Mouse (Mus musculus) midbrain, embryonic 12.5 days (tissue): ENCODE measurements around the gene Tmed11. TPM values are rescaled to one million over a fixed set of nuclear protein-coding genes. Genes with fewer than 3 reads are reported as not detected.

Experiments used
- ATAC-seq: fragments of 200-750 bp; cut with Nextera tagmentation; 2 replicates; pipeline ENCODE4 v1.8.0; 2017; ENCODE audit warnings: low read depth, moderate TSS enrichment, moderate library complexity; ENCODE audit not compliant: low FRiP score
- H3K27ac ChIP-seq: fragments of 300-500 bp; sonication (generic); replicated peaks from 2 replicates; pipeline ENCODE4 v1.5.1; 2016; ENCODE audit warnings: mild to moderate bottlenecking
- H3K27me3 ChIP-seq: fragments of 300-500 bp; sonication (generic); 2 replicates; pipeline ENCODE4 v1.6.1; 2016; ENCODE audit warnings: mild to moderate bottlenecking
- H3K36me3 ChIP-seq: fragments of 300-500 bp; sonication (generic); 2 replicates; pipeline ENCODE4 v1.6.1; 2016
- H3K4me1 ChIP-seq: fragments of 300-500 bp; sonication (generic); 2 replicates; pipeline ENCODE4 v1.6.1; 2016
- H3K4me2 ChIP-seq: fragments of 300-500 bp; sonication (generic); replicated peaks from 2 replicates; pipeline ENCODE4 v1.6.1; 2016; ENCODE audit warnings: mild to moderate bottlenecking, moderate library complexity
- H3K4me3 ChIP-seq: fragments of 300-500 bp; sonication (generic); 2 replicates; pipeline ENCODE4 v1.5.1; 2016; ENCODE audit warnings: mild to moderate bottlenecking
- H3K9ac ChIP-seq: fragments of 300-500 bp; sonication (generic); replicated peaks from 2 replicates; pipeline ENCODE4 v1.6.1; 2016; ENCODE audit warnings: mild to moderate bottlenecking, moderate library complexity
- H3K9me3 ChIP-seq: fragments of 300-500 bp; sonication (generic); 2 replicates; pipeline ENCODE4 v1.6.1; 2016; ENCODE audit warnings: mild to moderate bottlenecking
- WGBS: fragments of 180-500 bp; shearing (Covaris S2); methylation state at CpG from one replicate; pipeline ENCODE4 v1.1.7; 2016; 5-methylcytosine and 5-hydroxymethylcytosine counted together
- polyA plus RNA-seq: library from polyadenylated mRNA; unstranded; fragments of >200 nt; fragmentation: Nextera tagmentation; extraction: Ambion mirVana; gene quantifications from 2 replicates; pipeline ENCODE4 v1.2.1, GENCODE M21; 2016

Tmed11 gene
- polyA plus RNA-seq, 1 experiment from 2014 or later, result not detected

DNA sequence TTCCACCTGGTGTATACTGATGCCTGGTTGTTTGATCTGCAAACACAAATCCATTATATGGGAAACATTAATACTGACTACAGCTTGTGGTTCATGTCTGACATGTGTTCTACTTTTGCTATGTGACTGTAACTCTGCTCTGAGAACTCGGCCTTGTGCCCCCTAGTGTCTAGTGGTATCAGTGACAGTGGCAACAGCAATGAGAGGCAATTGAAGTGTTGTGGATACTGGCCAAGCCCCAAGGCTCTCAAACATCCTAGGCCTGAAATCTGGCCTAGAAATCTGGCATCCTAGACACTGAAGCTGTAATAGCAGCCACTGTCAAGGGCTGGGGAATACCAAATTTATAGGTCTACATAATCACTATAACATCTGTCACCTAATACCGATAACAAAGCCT, 51.3 kb downstream of the Tmed11 start:
- H3K36me3 ChIP-seq, result no peaks in the 10 kb centered on the region
- H3K4me1 ChIP-seq, result no peaks in the 10 kb centered on the region
- no peak overlapping the region for H3K9ac ChIP-seq
- ATAC-seq, result no peak
- no peak overlapping the region for H3K4me2 ChIP-seq
- no peaks in the 10 kb centered on the region for H3K27me3 ChIP-seq
- no peak overlapping the region for H3K27ac ChIP-seq
- no peak overlapping the region for H3K4me3 ChIP-seq
- 74% methylated on average over 2 of the region's 2 CpGs for WGBS
- no peaks in the 10 kb centered on the region for H3K9me3 ChIP-seq

DNA sequence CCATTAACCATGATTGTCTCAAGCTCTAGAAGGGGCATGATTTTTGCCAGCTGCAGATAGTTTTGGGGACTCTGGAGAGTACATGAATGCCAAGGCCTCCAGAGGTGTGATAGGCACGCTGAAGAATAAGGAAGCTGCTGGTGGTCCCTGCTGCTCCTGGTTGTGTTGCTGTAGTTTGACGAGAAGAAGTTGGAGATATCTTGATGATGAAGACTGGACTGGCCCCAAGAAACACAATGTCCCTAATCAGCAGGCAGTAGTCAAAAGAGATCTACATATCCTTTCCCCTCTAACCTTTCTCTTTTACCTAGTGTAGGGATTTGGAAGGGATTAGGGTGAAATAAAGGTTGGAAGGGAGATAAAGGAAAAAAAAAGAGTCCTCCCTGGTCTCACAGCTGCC, 52.6 kb downstream of the Tmed11 start:
- no peak for ATAC-seq
- Histone ChIP-seq H3K9ac (no peak overlapping the region), H3K36me3 (no peaks in the 10 kb centered on the region), H3K27ac (no peak overlapping the region), H3K4me1 (no peaks in the 10 kb centered on the region), H3K9me3 (no peaks in the 10 kb centered on the region), H3K4me2 (no peak overlapping the region), H3K4me3 (no peak overlapping the region), H3K27me3 (no peaks in the 10 kb centered on the region)
- WGBS, result 64% methylated on average over 2 of the region's 2 CpGs

DNA sequence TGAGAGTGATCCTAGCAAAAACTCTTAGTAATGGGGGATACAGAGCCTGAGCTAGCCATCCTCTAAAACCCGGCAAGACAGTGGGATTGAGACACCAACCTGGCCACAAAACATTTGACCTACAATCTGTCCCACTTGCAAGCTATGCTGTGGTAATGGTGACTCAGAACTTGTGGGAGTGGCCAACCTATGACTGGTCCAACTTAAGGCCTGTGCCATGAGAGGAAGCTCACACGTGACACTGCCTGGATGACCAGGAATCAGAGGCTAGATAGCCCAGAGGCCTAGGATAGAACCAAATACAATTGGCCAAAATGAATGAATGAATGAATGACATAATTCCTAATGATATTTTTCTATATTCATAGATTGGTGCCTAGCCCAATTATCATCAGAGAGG, 53.3 kb downstream of the Tmed11 start:
- ATAC-seq, result no peak

DNA sequence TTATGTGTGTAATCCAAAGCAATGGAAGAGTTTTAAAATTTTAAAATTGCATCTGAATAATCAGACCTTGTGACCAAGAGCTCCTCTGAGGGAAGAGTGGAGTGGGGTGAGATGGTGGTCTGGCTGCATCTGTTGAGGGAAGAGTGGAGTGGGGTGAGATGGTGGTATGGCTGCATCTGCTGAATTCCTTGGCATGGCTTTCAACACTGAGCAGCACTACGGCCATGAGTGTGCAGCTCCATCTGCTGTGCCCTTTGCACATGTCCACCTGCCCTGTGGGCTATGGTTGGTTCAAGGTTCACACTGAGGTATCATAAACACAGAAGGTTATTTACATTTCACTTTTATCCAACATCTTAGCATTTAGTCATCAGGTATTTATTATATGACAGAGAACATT, 67.7 kb downstream of the Tmed11 start:
- Histone ChIP-seq H3K27ac (no peak overlapping the region), H3K4me1 (no peaks in the 10 kb centered on the region), H3K9me3 (no peaks in the 10 kb centered on the region), H3K9ac (no peak overlapping the region), H3K27me3 (no peaks in the 10 kb centered on the region), H3K36me3 (no peaks in the 10 kb centered on the region), H3K4me2 (no peak overlapping the region), H3K4me3 (no peak overlapping the region)
- no peak for ATAC-seq
- 84% methylated on average over 1 of the region's 1 CpGs for WGBS

More for the DNA sequence above, 53.3 kb downstream of the Tmed11 start:
- Histone ChIP-seq H3K4me1 (no peaks in the 10 kb centered on the region), H3K9ac (no peak overlapping the region), H3K4me3 (no peak overlapping the region), H3K36me3 (no peaks in the 10 kb centered on the region), H3K27me3 (no peaks in the 10 kb centered on the region), H3K9me3 (no peaks in the 10 kb centered on the region), H3K27ac (no peak overlapping the region), H3K4me2 (no peak overlapping the region)
- 93% methylated on average over 2 of the region's 2 CpGs for WGBS

Other genes starting within 250 kb of the Tmed11 start
- gene Cplx1, start 245.3 kb downstream of the Tmed11 start, polyA plus RNA-seq, result 11.2 and 11.4 TPM in 2 replicates
- 60.5 and 61.5 TPM in 2 replicates for gene Gak, start 165.6 kb downstream of the Tmed11 start, polyA plus RNA-seq
- gene Tmem175, start 165.6 kb downstream of the Tmed11 start, polyA plus RNA-seq, result 18.7 and 21.5 TPM in 2 replicates
- 12.3 and 12.8 TPM in 2 replicates for gene Idua, start 135.0 kb downstream of the Tmed11 start, polyA plus RNA-seq
- 21.2 and 21.7 TPM in 2 replicates for gene Dgkq, start 125.7 kb downstream of the Tmed11 start, polyA plus RNA-seq
- 1.7 and 1.9 TPM in 2 replicates for gene Slc26a1, start 119.8 kb downstream of the Tmed11 start, polyA plus RNA-seq
- gene Fgfrl1, start 103.0 kb downstream of the Tmed11 start, polyA plus RNA-seq, result 16.9 and 19.6 TPM in 2 replicates
- gene Rnf212, start 20.4 kb downstream of the Tmed11 start, polyA plus RNA-seq, result 0.37 TPM in 1 of 2 replicates, not detected in the other
- gene Vmn2r8, start 13.5 kb upstream of the Tmed11 start, polyA plus RNA-seq, result not detected in 2 replicates
- not detected in 2 replicates for gene Vmn2r9, start 57.2 kb upstream of the Tmed11 start, polyA plus RNA-seq
- gene Vmn2r10, start 211.2 kb upstream of the Tmed11 start, polyA plus RNA-seq, result not detected in 2 replicates